Mouse (Mus musculus) midbrain, postnatal 0 days (tissue): ENCODE data around the gene Sema5a. TPM values are rescaled to one million over a fixed set of nuclear protein-coding genes. Genes with fewer than 3 reads are reported as not detected.
A peak's percentile ranks its signal among the peaks of the same experiment; 100 is the strongest.

Experiments
- ATAC-seq: fragments of 200-750 bp; cut with Nextera tagmentation; 2 replicates; pipeline ENCODE4 v1.8.0; 2017; ENCODE audit warnings: moderate number of reproducible peaks, mild to moderate bottlenecking, moderate TSS enrichment, moderate library complexity; ENCODE audit not compliant: low FRiP score
- DNase-seq: peaks from one replicate; pipeline ENCODE4 v3.0.0-alpha.2; 2015; ENCODE audit warnings: low spot score
- H3K27ac ChIP-seq: fragments of 300-500 bp; sonication (generic); 2 replicates; pipeline ENCODE4 v1.5.1; 2014; ENCODE audit warnings: low read depth, mild to moderate bottlenecking, low read length, mixed read lengths
- H3K27me3 ChIP-seq: fragments of 300-500 bp; sonication (generic); 2 replicates; pipeline ENCODE4 v1.6.1; 2014; ENCODE audit warnings: low read length, control low read depth, mixed read lengths; ENCODE audit not compliant: insufficient read depth
- H3K36me3 ChIP-seq: fragments of 300-500 bp; sonication (generic); 2 replicates; pipeline ENCODE4 v1.6.1; 2014; ENCODE audit warnings: low read length, control low read depth, mixed read lengths; ENCODE audit not compliant: insufficient read depth
- H3K4me1 ChIP-seq: fragments of 300-500 bp; sonication (generic); 2 replicates; pipeline ENCODE4 v1.6.1; 2014; ENCODE audit warnings: mild to moderate bottlenecking, control low read depth, antibody characterized with exemption, low read length, mixed read lengths; ENCODE audit not compliant: insufficient read depth
- H3K4me2 ChIP-seq: fragments of 300-500 bp; sonication (generic); 2 replicates; pipeline ENCODE4 v1.6.1; 2014; ENCODE audit warnings: low read depth, mild to moderate bottlenecking, low read length, mixed read lengths; ENCODE audit not compliant: poor library complexity, severe bottlenecking
- H3K4me3 ChIP-seq: fragments of 300-500 bp; sonication (generic); 2 replicates; pipeline ENCODE4 v1.5.1; 2014; ENCODE audit warnings: low read depth, mild to moderate bottlenecking, low read length, moderate library complexity
- H3K9ac ChIP-seq: fragments of 300-500 bp; sonication (generic); replicated peaks from 2 replicates; pipeline ENCODE4 v1.6.1; 2014; ENCODE audit warnings: mild to moderate bottlenecking, low read length, moderate library complexity, mixed read lengths; ENCODE audit not compliant: poor library complexity, severe bottlenecking
- H3K9me3 ChIP-seq: fragments of 300-500 bp; sonication (generic); 2 replicates; pipeline ENCODE4 v1.6.1; 2016; ENCODE audit warnings: low read length, control low read depth
- CTCF ChIP-seq: IDR thresholded peaks from 2 replicates; pipeline ENCODE4 v1.5.1; 2016; ENCODE audit warnings: antibody characterized with exemption, mild to moderate bottlenecking
- WGBS: fragments of 180-500 bp; shearing (Covaris S2); extraction: QIAGEN DNeasy Blood & Tissue Kit; methylation state at CpG from one replicate; pipeline ENCODE4 v1.1.7; 2014; 5-methylcytosine and 5-hydroxymethylcytosine counted together
- polyA plus RNA-seq: library from polyadenylated mRNA; unstranded; fragments of >200 nt; fragmentation: Nextera tagmentation; extraction: Ambion mirVana; gene quantifications from 2 replicates; pipeline ENCODE4 v1.2.1, GENCODE M21; 2015
- total RNA-seq: library from RNA; depleted of rRNA; stranded (reverse); fragments of >200 nt; gene quantifications from 2 replicates; pipeline ENCODE4 v1.2.3, GENCODE M21; 2014

Sema5a gene
- total and polyA plus RNA-seq, 2 experiments from 2014 or later = 5.8 to 26.5 TPM

- Histone ChIP-seq H3K4me2 (no peak overlapping the region), H3K36me3 (no peaks in the 10 kb centered on the region), H3K4me3 (no peak overlapping the region), H3K27ac (no peak overlapping the region), H3K9ac (no peak overlapping the region), H3K4me1 (no peaks in the 10 kb centered on the region), H3K27me3 (no peaks in the 10 kb centered on the region), H3K9me3 (no peaks in the 10 kb centered on the region)
- DNase-seq = no peak
- ATAC-seq = no peak
- 71% methylated on average over 6 of the region's 6 CpGs for WGBS
- TF ChIP-seq CTCF = no peak
Measured at GRCm38 (mm10) chr15:32562600-32562999, 318.0 kb downstream of the Sema5a start.

DNA sequence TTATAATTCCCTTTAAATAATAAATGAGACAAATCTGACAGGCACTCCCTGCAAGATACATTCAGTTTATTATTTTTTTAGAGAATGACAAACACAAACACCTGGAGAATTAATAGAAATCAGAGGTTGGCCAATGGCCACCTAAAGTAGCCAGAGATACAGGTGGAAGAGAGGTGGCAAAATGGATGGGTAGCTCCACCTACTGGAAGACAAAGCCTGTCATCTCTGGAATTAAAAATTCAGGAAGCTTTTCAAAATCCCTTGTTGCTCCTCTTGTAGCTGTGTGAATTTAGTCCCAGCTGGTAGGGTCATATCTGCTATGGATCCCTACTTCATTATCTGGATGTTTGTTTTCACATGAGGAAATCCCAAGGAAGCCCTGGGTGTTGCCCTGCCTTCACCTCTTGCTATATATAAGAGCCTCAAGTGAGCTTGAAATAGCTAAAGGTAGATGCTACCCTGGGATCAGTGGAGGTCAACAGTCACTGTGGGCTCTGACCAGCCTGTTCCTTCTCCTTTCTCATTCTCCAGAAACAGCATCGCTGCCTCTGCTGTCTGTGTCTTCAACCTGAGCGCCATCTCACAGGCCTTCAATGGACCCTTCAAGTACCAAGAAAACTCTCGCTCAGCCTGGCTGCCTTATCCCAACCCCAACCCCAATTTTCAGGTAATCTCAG is 323.7 kb downstream of the Sema5a start:
- Histone ChIP-seq H3K9ac (no peak overlapping the region), H3K4me1 (no peaks in the 10 kb centered on the region), H3K36me3 (no peaks in the 10 kb centered on the region), H3K27ac (no peak overlapping the region), H3K4me3 (no peak overlapping the region), H3K9me3 (no peaks in the 10 kb centered on the region), H3K27me3 (no peaks in the 10 kb centered on the region), H3K4me2 (no peak overlapping the region)
- DNase-seq = peak; percentile 34
- no peak for ATAC-seq
- TF ChIP-seq CTCF = peak; percentile 62
- WGBS = 87% methylated on average over 3 of the region's 3 CpGs

DNA sequence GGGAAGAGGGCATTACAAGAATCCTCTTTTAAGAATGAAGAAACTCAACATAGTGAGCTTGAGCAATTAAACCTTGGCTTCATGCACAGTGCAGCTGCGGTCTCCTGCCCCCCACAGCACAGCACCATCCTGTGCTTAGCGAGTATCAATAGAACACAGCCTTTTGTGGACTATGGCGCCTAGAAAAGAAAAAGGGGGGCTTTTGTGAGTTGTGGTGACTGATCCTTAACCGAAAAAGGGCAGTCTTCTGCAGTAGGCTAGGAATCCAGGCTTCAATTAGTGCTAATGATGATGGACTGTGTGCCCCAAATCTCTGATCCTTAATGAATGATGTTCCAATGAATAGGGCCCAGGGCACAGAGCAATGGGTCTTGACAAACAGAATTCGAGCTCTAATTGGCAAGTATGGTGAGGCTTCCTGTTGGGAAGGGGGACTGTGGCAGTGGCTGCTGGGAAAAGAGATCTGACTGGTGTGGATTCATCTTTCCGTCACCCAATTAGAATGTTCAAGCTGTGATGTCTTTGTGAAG is 324.3 kb downstream of the Sema5a start:
- DNase-seq = no peak
- WGBS = 40% methylated on average over 6 of the region's 6 CpGs
- ATAC-seq = no peak

DNA sequence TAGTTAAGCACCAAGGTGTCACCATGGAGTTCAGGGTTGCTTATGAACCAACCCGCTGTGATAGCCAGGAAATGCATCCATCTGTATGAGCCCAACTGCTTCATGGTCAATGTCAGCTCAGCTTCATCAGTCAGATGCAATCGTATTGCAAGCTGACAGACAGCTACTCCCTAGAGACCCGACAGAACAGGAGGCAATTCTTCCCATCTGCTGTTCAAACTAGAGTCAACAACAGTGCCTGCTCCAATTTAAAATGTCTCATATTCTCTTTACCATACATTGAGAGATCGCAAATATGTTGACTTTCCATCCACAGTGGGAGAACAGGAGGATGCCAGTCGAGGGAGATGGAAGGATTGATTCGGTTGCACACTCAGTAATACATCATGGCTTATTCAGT is 329.7 kb downstream of the Sema5a start:
- Histone ChIP-seq H3K4me1 (no peaks in the 10 kb centered on the region), H3K4me3 (no peak overlapping the region), H3K27me3 (no peaks in the 10 kb centered on the region), H3K36me3 (no peaks in the 10 kb centered on the region), H3K27ac (no peak overlapping the region), H3K9me3 (no peaks in the 10 kb centered on the region), H3K9ac (no peak overlapping the region), H3K4me2 (no peak overlapping the region)
- peak; percentile 58 for DNase-seq
- WGBS = 76% methylated on average over 6 of the region's 6 CpGs
- TF ChIP-seq CTCF = no peak
- ATAC-seq = no peak

More for the DNA sequence above, 324.3 kb downstream of the Sema5a start:
- Histone ChIP-seq H3K4me1 (no peaks in the 10 kb centered on the region), H3K9ac (no peak overlapping the region), H3K27me3 (no peaks in the 10 kb centered on the region), H3K4me3 (no peak overlapping the region), H3K27ac (no peak overlapping the region), H3K9me3 (no peaks in the 10 kb centered on the region), H3K36me3 (no peaks in the 10 kb centered on the region), H3K4me2 (no peak overlapping the region)
- no peak for TF ChIP-seq CTCF

- DNase-seq (no peak), ATAC-seq (no peak)
- no peak overlapping the region for H3K4me2 ChIP-seq
- no peak for TF ChIP-seq CTCF
- no peak overlapping the region for H3K4me3 ChIP-seq
- no peaks in the 10 kb centered on the region for H3K36me3 ChIP-seq
- H3K27me3 ChIP-seq = no peaks in the 10 kb centered on the region
- 86% methylated on average over 2 of the region's 2 CpGs for WGBS
- no peaks in the 10 kb centered on the region for H3K9me3 ChIP-seq
- H3K9ac ChIP-seq = no peak overlapping the region
- H3K27ac ChIP-seq = no peak overlapping the region
- no peaks in the 10 kb centered on the region for H3K4me1 ChIP-seq
Measured at GRCm38 (mm10) chr15:32575212-32575611, 330.6 kb downstream of the Sema5a start.

GRCm38 (mm10) chr15:32579351-32579750 is 334.7 kb downstream of the Sema5a start:
- TF ChIP-seq CTCF = no peak
- ATAC-seq = no peak
- WGBS = 90% methylated on average over 4 of the region's 4 CpGs

More at GRCm38 (mm10) chr15:32579351-32579750, 334.7 kb downstream of the Sema5a start:
- Histone ChIP-seq H3K27ac (no peak overlapping the region), H3K9me3 (no peaks in the 10 kb centered on the region), H3K36me3 (no peaks in the 10 kb centered on the region), H3K27me3 (no peaks in the 10 kb centered on the region), H3K4me3 (no peak overlapping the region), H3K4me2 (no peak overlapping the region), H3K9ac (no peak overlapping the region), H3K4me1 (no peaks in the 10 kb centered on the region)
- no peak for DNase-seq
